Mouse (Mus musculus): ENCODE measurements around the gene Igsf9b. TPM values are rescaled to one million over a fixed set of nuclear protein-coding genes. Genes with fewer than 3 reads are reported as not detected.
A peak's percentile ranks its signal among the peaks of the same experiment; 100 is the strongest.

Igsf9b gene
- polyA plus RNA-seq, 1 experiment from 2014 or later: 2.2 TPM

DNA sequence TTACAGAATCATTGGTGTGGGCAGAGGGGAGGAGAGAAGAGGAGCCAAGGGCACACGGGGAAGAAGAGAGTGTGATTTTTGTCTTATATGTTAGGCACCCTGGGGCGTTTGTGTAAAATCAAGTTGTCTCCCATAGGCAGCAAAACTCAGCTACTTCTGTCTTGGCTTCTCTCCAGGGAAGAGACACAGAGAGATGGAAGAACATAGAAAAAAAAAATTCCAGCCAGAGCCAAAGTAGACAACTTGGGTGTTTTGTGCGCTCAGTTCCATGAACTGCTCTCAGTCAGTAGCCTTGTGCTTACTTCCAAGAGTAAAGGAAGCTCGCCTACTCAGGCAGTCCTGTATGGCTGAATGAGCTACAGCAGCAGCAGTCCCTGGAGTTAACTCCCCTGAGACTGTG lies 31.4 kb downstream of the Igsf9b start:
- Histone ChIP-seq H3K4me3 (ENCODE audit: low read depth, low read length) (no peak overlapping the region), H3K9me3 (ENCODE audit: low read depth, low read length) (no peaks in the 10 kb centered on the region), H3K4me1 (ENCODE audit: insufficient read depth) (0 out of 2 replicates have a peak, but pooled peaks cover 3% of the 10 kb centered on the region), H3K27ac (ENCODE audit: low read depth) (no peak overlapping the region), H3K36me3 (ENCODE audit: insufficient read depth) (no peaks in the 10 kb centered on the region), H3K4me2 (no peak overlapping the region), H3K9ac (no peak overlapping the region), H3K27me3 (ENCODE audit: insufficient read depth, low read length) (no peaks in the 10 kb centered on the region)
- ATAC-seq (ENCODE audit: insufficient read depth) (no peak), DNase-seq (peak; percentile 23)
- 72% methylated on average over 4 of the region's 4 CpGs for WGBS
- TF ChIP-seq CTCF (IDR thresholded peaks at IDR 0.05; ENCODE audit: low read depth): no peak

DNA sequence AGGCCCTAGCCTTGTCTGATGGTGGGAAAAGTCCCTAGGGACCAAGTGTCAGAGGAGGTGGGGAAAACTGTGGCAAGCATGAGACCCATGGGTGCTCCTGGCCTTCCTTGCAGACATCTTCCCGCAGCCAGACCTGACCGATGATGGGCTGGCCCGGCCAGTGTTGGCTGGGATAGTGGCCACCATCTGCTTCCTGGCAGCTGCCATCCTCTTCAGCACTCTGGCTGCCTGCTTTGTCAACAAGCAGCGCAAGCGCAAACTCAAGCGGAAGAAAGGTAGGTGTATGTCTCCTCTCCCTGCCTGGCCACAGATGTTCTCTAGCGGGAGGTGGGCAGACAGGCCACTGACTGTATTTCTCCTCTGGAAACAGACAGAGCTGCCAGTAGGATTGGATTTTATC lies 32.5 kb downstream of the Igsf9b start:
- DNase-seq (no peak), ATAC-seq (ENCODE audit: insufficient read depth) (no peak)
- Histone ChIP-seq H3K36me3 (ENCODE audit: insufficient read depth) (no peaks in the 10 kb centered on the region), H3K9me3 (ENCODE audit: low read depth, low read length) (no peaks in the 10 kb centered on the region), H3K4me3 (ENCODE audit: low read depth, low read length) (no peak overlapping the region), H3K9ac (no peak overlapping the region), H3K27me3 (ENCODE audit: insufficient read depth, low read length) (no peaks in the 10 kb centered on the region), H3K27ac (ENCODE audit: low read depth) (no peak overlapping the region), H3K4me2 (no peak overlapping the region), H3K4me1 (ENCODE audit: insufficient read depth) (0 out of 2 replicates have a peak, but pooled peaks cover 3% of the 10 kb centered on the region)
- WGBS: 90% methylated on average over 7 of the region's 7 CpGs
- TF ChIP-seq CTCF (IDR thresholded peaks at IDR 0.05; ENCODE audit: low read depth): no peak

DNA sequence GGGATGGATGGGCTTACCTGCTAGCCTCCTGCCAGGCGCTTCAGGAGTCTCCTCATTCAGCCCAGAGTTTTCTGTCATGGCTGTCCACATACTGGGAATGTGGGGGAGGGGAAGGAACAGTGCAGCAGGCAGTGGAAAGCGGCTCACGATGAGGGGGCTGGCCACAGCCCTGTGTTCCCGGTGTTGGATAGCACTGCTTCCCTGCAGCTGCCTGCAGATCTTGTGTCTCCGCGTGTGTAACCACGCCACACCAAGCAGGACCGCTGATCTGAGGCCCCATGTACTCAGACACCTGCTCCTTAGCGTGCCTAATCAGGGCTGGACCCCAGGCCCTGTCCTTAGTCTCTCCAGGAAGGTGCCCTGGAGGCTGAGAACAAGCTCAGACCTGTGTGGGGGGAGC lies 35.9 kb downstream of the Igsf9b start:
- H3K27ac ChIP-seq (ENCODE audit: low read depth): no peak overlapping the region
- H3K9me3 ChIP-seq (ENCODE audit: low read depth, low read length): no peaks in the 10 kb centered on the region
- 0 out of 2 replicates have a peak, but pooled peaks cover 3% of the 10 kb centered on the region for H3K4me1 ChIP-seq (ENCODE audit: insufficient read depth)
- H3K36me3 ChIP-seq (ENCODE audit: insufficient read depth): no peaks in the 10 kb centered on the region
- H3K9ac ChIP-seq: no peak overlapping the region
- H3K4me3 ChIP-seq (ENCODE audit: low read depth, low read length): no peak overlapping the region
- H3K4me2 ChIP-seq: no peak overlapping the region
- ATAC-seq (ENCODE audit: insufficient read depth) (no peak), DNase-seq (no peak)
- 73% methylated on average over 9 of the region's 9 CpGs for WGBS
- H3K27me3 ChIP-seq (ENCODE audit: insufficient read depth, low read length): no peaks in the 10 kb centered on the region
- no peak for TF ChIP-seq CTCF (IDR thresholded peaks at IDR 0.05; ENCODE audit: low read depth)

DNA sequence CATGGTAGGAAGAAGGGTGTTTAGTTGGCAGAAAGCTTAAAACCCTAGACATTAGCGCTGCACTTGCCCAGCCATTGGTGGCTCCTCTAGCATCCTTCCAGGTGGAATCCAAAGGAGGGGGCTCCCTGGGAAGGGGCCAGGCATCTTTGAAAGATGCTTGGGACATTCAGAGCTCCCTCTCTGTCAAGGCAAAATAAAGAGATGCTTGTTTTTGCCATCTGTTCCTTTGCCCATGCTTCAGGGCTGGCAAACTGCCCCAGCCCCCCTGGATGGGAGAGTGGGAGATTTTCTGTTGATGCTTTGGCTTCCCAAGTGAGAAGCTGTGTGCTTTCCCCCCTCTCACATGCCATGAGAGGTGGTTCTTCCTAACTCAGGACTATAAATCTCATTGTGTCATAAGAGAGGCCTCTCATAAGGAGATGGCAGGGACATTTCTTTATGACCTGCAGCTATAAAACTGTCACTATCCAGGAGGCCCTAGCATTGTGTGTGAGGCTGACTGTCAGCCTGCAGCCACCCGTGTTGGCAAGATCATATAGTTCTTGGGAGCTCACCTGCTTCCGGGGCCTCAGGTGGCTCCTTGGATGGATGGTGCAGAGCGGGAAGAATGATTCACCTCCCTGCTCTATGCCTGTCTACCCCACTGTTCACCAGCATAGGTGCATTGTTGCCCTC lies 38.1 kb downstream of the Igsf9b start:
- no peak for DNase-seq
- no peak for ATAC-seq (ENCODE audit: insufficient read depth)
- H3K27me3 ChIP-seq (ENCODE audit: insufficient read depth, low read length): no peaks in the 10 kb centered on the region
- no peak overlapping the region for H3K9ac ChIP-seq
- no peak overlapping the region for H3K4me3 ChIP-seq (ENCODE audit: low read depth, low read length)
- H3K4me1 ChIP-seq (ENCODE audit: insufficient read depth): no peaks in the 10 kb centered on the region
- H3K36me3 ChIP-seq (ENCODE audit: insufficient read depth): no peaks in the 10 kb centered on the region
- no peaks in the 10 kb centered on the region for H3K9me3 ChIP-seq (ENCODE audit: low read depth, low read length)
- no peak overlapping the region for H3K27ac ChIP-seq (ENCODE audit: low read depth)
- WGBS: 87% methylated on average over 4 of the region's 4 CpGs
- TF ChIP-seq CTCF (IDR thresholded peaks at IDR 0.05; ENCODE audit: low read depth): no peak
- H3K4me2 ChIP-seq: no peak overlapping the region

DNA sequence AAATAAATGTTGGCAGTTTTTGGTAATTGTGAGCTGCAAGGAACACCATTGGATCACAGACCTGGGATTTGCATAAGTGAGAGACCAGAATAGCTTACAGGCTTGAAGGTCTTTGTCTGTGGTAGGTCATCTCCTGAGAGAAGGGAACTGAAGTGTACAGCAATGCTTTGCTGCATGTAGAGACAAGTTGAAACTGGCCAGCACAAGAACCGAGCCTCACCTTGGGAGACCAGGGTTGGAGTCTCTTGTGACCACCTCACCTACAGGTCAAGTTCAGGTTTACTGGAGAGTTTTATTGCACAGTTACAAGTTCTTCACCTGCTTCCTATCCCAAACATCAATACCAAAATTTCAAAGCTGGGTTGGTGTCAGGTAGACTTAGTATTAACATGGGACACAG lies 40.2 kb downstream of the Igsf9b start:
- Histone ChIP-seq H3K36me3 (ENCODE audit: insufficient read depth) (no peaks in the 10 kb centered on the region), H3K4me2 (no peak overlapping the region), H3K27ac (ENCODE audit: low read depth) (no peak overlapping the region), H3K4me1 (ENCODE audit: insufficient read depth) (no peaks in the 10 kb centered on the region), H3K4me3 (ENCODE audit: low read depth, low read length) (no peak overlapping the region), H3K27me3 (ENCODE audit: insufficient read depth, low read length) (no peaks in the 10 kb centered on the region), H3K9ac (no peak overlapping the region), H3K9me3 (ENCODE audit: low read depth, low read length) (no peaks in the 10 kb centered on the region)
- DNase-seq (no peak), ATAC-seq (ENCODE audit: insufficient read depth) (no peak)
- TF ChIP-seq CTCF (IDR thresholded peaks at IDR 0.05; ENCODE audit: low read depth): no peak
- WGBS: 94% methylated on average over 1 of the region's 1 CpGs

DNA sequence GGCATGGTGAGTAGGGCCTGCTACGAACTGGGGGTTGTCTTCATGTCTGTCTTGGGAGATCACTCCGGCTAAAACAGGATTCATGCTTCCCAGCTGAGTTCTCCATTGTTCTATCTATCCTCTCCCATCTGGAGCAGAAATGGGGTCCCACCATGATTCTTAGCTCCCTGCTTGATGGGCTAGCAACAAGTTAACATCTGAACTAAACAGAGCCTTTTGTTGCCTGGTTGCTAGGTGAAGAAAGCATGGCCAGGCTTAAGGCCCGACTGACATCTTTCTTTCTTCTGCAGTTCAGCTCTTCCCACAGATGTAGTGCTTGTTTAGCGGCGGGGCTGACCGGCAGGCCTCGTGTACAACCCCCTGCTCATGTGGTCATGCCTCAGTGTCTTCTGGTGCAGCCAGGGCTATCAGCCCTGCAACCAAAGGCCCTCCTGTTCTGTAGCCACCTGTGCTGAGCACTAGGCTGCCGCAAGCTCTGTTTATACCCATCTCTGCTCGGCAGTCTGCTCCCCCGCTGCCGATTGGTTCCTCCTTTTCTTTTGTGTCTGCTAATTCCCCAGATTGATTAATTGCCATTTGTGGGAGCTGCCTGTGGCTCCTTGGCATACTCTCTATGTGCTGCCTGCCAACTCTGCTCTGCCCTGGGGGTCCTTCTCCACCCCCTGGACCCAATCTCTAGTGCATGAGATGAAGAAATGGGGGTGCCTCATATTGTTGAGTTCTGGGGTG lies 47.7 kb downstream of the Igsf9b start:
- TF ChIP-seq CTCF (IDR thresholded peaks at IDR 0.05; ENCODE audit: low read depth): no peak
- Histone ChIP-seq H3K9me3 (ENCODE audit: low read depth, low read length) (no peaks in the 10 kb centered on the region), H3K4me2 (no peak overlapping the region), H3K27ac (ENCODE audit: low read depth) (no peak overlapping the region), H3K4me1 (ENCODE audit: insufficient read depth) (no peaks in the 10 kb centered on the region), H3K27me3 (ENCODE audit: insufficient read depth, low read length) (no peaks in the 10 kb centered on the region), H3K36me3 (ENCODE audit: insufficient read depth) (no peaks in the 10 kb centered on the region), H3K4me3 (ENCODE audit: low read depth, low read length) (no peak overlapping the region), H3K9ac (no peak overlapping the region)
- no peak for ATAC-seq (ENCODE audit: insufficient read depth)
- 66% methylated on average over 11 of the region's 11 CpGs for WGBS
- DNase-seq: no peak

DNA sequence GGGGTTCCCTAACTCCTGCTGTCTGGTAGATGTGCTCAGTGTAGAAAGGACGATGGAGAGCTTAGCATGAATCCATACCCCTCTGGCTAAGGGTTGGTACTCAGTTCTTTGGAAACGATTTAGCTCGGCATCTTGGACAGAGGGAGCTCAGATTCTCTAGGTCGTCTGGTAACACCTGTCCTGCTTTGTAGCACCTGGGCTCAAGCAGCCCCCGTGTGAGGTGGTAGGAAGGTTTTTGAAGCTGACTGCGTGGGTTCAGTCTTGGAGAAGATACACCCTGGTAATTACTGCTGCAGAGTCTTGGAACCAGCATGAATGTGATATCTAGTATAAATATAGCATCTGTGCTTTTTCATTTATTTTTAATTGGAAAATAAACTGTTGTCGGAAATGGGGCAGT lies 54.1 kb downstream of the Igsf9b start:
- Histone ChIP-seq H3K9ac (no peak overlapping the region), H3K27ac (ENCODE audit: low read depth) (no peak overlapping the region), H3K9me3 (ENCODE audit: low read depth, low read length) (no peaks in the 10 kb centered on the region), H3K27me3 (ENCODE audit: insufficient read depth, low read length) (no peaks in the 10 kb centered on the region), H3K36me3 (ENCODE audit: insufficient read depth) (no peaks in the 10 kb centered on the region), H3K4me2 (no peak overlapping the region), H3K4me3 (ENCODE audit: low read depth, low read length) (no peak overlapping the region), H3K4me1 (ENCODE audit: insufficient read depth) (no peaks in the 10 kb centered on the region)
- WGBS: 74% methylated on average over 7 of the region's 7 CpGs
- no peak for TF ChIP-seq CTCF (IDR thresholded peaks at IDR 0.05; ENCODE audit: low read depth)
- DNase-seq (no peak), ATAC-seq (ENCODE audit: insufficient read depth) (no peak)
